ENCODE assay signal across 16 mouse cellular contexts in genomic region chr19:21660734-21661133, GRCm38 (mm10).
"Had no signal": no experiment of that assay in that cellular context is flagged by ENCODE, and none has a peak within 500 bp of the region (broad histone marks: within the 10 kb centered on the region; RNA-seq: fewer than 3 reads in every experiment).

No protein-coding gene starts in this region.

- H3K27ac ChIP-seq: lung, embryonic 15.5 days; macrophage; midbrain, embryonic 13.5 days; midbrain, embryonic 15.5 days; neural tube, embryonic 12.5 days; stomach, embryonic 15.5 days; stomach, postnatal 0 days had no signal

- H3K4me2 ChIP-seq: lung, embryonic 15.5 days; midbrain, embryonic 11.5 days; midbrain, embryonic 13.5 days; midbrain, embryonic 15.5 days; neural tube, embryonic 12.5 days; stomach, embryonic 15.5 days had no signal

- ATAC-seq: lung, postnatal 0 days; midbrain, embryonic 13.5 days; midbrain, embryonic 15.5 days had no signal

- DNase-seq: lung, postnatal 14 days; lung, postnatal 36 days; right cerebral cortex, postnatal 14 days; thymus, adult 2 months; thymus, postnatal 25 days; thymus, postnatal 4 days had no signal

- H3K4me1 ChIP-seq: neural tube, embryonic 12.5 days; stomach, embryonic 15.5 days had no signal

- H3K36me3 ChIP-seq: lung, embryonic 15.5 days; midbrain, embryonic 15.5 days; neural tube, embryonic 12.5 days; stomach, embryonic 15.5 days had no signal

- H3K9ac ChIP-seq: lung, embryonic 15.5 days; midbrain, embryonic 13.5 days; midbrain, embryonic 15.5 days; neural tube, embryonic 12.5 days; stomach, embryonic 15.5 days had no signal

- H3K9me3 ChIP-seq: lung, embryonic 15.5 days; megakaryocyte, embryonic 14.5 days; midbrain, embryonic 13.5 days; midbrain, embryonic 15.5 days; neural tube, embryonic 12.5 days; stomach, embryonic 15.5 days had no signal

- H3K4me3 ChIP-seq: lung, embryonic 15.5 days; megakaryocyte, embryonic 14.5 days; midbrain, embryonic 13.5 days; midbrain, embryonic 15.5 days; neural tube, embryonic 12.5 days; stomach, embryonic 15.5 days had no signal

- H3K27me3 ChIP-seq: lung, embryonic 15.5 days; megakaryocyte, embryonic 14.5 days; midbrain, embryonic 13.5 days; midbrain, embryonic 15.5 days; neural tube, embryonic 12.5 days; stomach, embryonic 15.5 days had no signal
